Mouse (Mus musculus) heart, embryonic 13.5 days (tissue): ENCODE measurements around the gene Atxn3. TPM values are rescaled to one million over a fixed set of nuclear protein-coding genes. Genes with fewer than 3 reads are reported as not detected.

Experiments used
- ATAC-seq: fragments of 200-750 bp; cut with Nextera tagmentation; 2 replicates; pipeline ENCODE4 v1.8.0; 2017; ENCODE audit warnings: moderate TSS enrichment; ENCODE audit not compliant: insufficient number of reproducible peaks, low FRiP score, low TSS enrichment; ENCODE audit errors: extremely low read depth
- H3K27ac ChIP-seq: fragments of 300-500 bp; sonication (generic); replicated peaks from 2 replicates; pipeline ENCODE4 v1.5.1; 2015; ENCODE audit warnings: moderate library complexity, mild to moderate bottlenecking, inconsistent platforms
- H3K27me3 ChIP-seq: fragments of 300-500 bp; sonication (generic); replicated peaks from 2 replicates; pipeline ENCODE4 v1.6.1; 2015; ENCODE audit warnings: mild to moderate bottlenecking, inconsistent platforms
- H3K36me3 ChIP-seq: fragments of 300-500 bp; sonication (generic); 2 replicates; pipeline ENCODE4 v1.6.1; 2015; ENCODE audit warnings: mild to moderate bottlenecking, inconsistent platforms
- H3K4me1 ChIP-seq: fragments of 300-500 bp; sonication (generic); 2 replicates; pipeline ENCODE4 v1.6.1; 2015; ENCODE audit warnings: inconsistent platforms
- H3K4me2 ChIP-seq: fragments of 300-500 bp; sonication (generic); 2 replicates; pipeline ENCODE4 v1.6.1; 2015; ENCODE audit warnings: inconsistent platforms, mild to moderate bottlenecking, moderate library complexity
- H3K4me3 ChIP-seq: fragments of 300-500 bp; sonication (generic); 2 replicates; pipeline ENCODE4 v1.5.1; 2015; ENCODE audit warnings: moderate library complexity, mild to moderate bottlenecking, inconsistent platforms
- H3K9ac ChIP-seq: fragments of 300-500 bp; sonication (generic); 2 replicates; pipeline ENCODE4 v1.6.1; 2015; ENCODE audit warnings: inconsistent platforms, mild to moderate bottlenecking, moderate library complexity
- H3K9me3 ChIP-seq: fragments of 300-500 bp; sonication (generic); 2 replicates; pipeline ENCODE4 v1.6.1; 2016; ENCODE audit warnings: inconsistent platforms
- WGBS: fragments of 180-500 bp; shearing (Covaris S2); methylation state at CpG from one replicate; pipeline ENCODE4 v1.1.7; 2015; ENCODE audit warnings: mixed read lengths; 5-methylcytosine and 5-hydroxymethylcytosine counted together
- polyA plus RNA-seq: library from polyadenylated mRNA; unstranded; fragments of >200 nt; fragmentation: Nextera tagmentation; extraction: Ambion mirVana; gene quantifications from 2 replicates; pipeline ENCODE4 v1.2.1, GENCODE M21; 2015

Atxn3 gene
- polyA plus RNA-seq, 1 experiment from 2014 or later: 7.9 TPM

GRCm38 (mm10) chr12:101911346-101911745 lies 46.7 kb downstream of the Atxn3 start:
- Histone ChIP-seq H3K4me3 (peak overlapping the region; percentile 93), H3K27ac (no peak overlapping the region), H3K9ac (peak overlapping the region; percentile 96), H3K27me3 (no peaks in the 10 kb centered on the region), H3K36me3 (peaks cover 27% of the 10 kb centered on the region), H3K9me3 (no peaks in the 10 kb centered on the region), H3K4me2 (peak overlapping the region; percentile 86), H3K4me1 (peaks cover 23% of the 10 kb centered on the region)
- no peak for ATAC-seq
- 90% methylated on average over 3 of the region's 3 CpGs for WGBS

GRCm38 (mm10) chr12:101910360-101910759 lies 47.7 kb downstream of the Atxn3 start:
- Histone ChIP-seq H3K9me3 (no peaks in the 10 kb centered on the region), H3K4me3 (no peak overlapping the region), H3K4me1 (peaks cover 23% of the 10 kb centered on the region), H3K36me3 (peaks cover 37% of the 10 kb centered on the region), H3K4me2 (no peak overlapping the region), H3K9ac (no peak overlapping the region), H3K27me3 (no peaks in the 10 kb centered on the region), H3K27ac (no peak overlapping the region)
- ATAC-seq: no peak
- 91% methylated on average over 6 of the region's 6 CpGs for WGBS

- H3K4me2 ChIP-seq: no peak overlapping the region
- H3K27ac ChIP-seq: no peak overlapping the region
- H3K4me3 ChIP-seq: no peak overlapping the region
- no peak for ATAC-seq
- H3K27me3 ChIP-seq: no peaks in the 10 kb centered on the region
- peaks cover 62% of the 10 kb centered on the region for H3K36me3 ChIP-seq
- peaks cover 5% of the 10 kb centered on the region; the same call in 1 of the 2 replicates for H3K4me1 ChIP-seq
- 89% methylated on average over 12 of the region's 12 CpGs for WGBS
- no peak overlapping the region for H3K9ac ChIP-seq
- H3K9me3 ChIP-seq: no peaks in the 10 kb centered on the region
These were observed 52.2 kb downstream of the Atxn3 start for GRCm38 (mm10) chr12:101905817-101906216.

GRCm38 (mm10) chr12:101904906-101905305 lies 53.1 kb downstream of the Atxn3 start:
- no peaks in the 10 kb centered on the region for H3K4me1 ChIP-seq
- H3K36me3 ChIP-seq: peaks cover 69% of the 10 kb centered on the region
- 82% methylated on average over 4 of the region's 4 CpGs for WGBS
- no peak overlapping the region for H3K27ac ChIP-seq
- H3K4me3 ChIP-seq: no peak overlapping the region
- no peak for ATAC-seq
- no peaks in the 10 kb centered on the region for H3K27me3 ChIP-seq
- no peaks in the 10 kb centered on the region for H3K9me3 ChIP-seq
- H3K4me2 ChIP-seq: no peak overlapping the region
- H3K9ac ChIP-seq: no peak overlapping the region

GRCm38 (mm10) chr12:101904170-101904569 lies 53.9 kb downstream of the Atxn3 start:
- Histone ChIP-seq H3K4me3 (no peak overlapping the region), H3K27me3 (no peaks in the 10 kb centered on the region), H3K4me2 (no peak overlapping the region), H3K9me3 (no peaks in the 10 kb centered on the region), H3K36me3 (peaks cover 70% of the 10 kb centered on the region), H3K9ac (no peak overlapping the region), H3K4me1 (no peaks in the 10 kb centered on the region), H3K27ac (no peak overlapping the region)
- no peak for ATAC-seq
- 81% methylated on average over 3 of the region's 3 CpGs for WGBS

GRCm38 (mm10) chr12:101899671-101900245 lies 58.3 kb downstream of the Atxn3 start:
- H3K36me3 ChIP-seq: peaks cover 57% of the 10 kb centered on the region
- no peak overlapping the region for H3K4me3 ChIP-seq
- no peak overlapping the region for H3K27ac ChIP-seq
- no peak overlapping the region for H3K4me2 ChIP-seq
- no peaks in the 10 kb centered on the region for H3K27me3 ChIP-seq
- no peaks in the 10 kb centered on the region for H3K9me3 ChIP-seq
- ATAC-seq: no peak
- 70% methylated on average over 2 of the region's 2 CpGs for WGBS
- H3K9ac ChIP-seq: no peak overlapping the region
- no peaks in the 10 kb centered on the region for H3K4me1 ChIP-seq

GRCm38 (mm10) chr12:101898966-101899365 lies 59.1 kb downstream of the Atxn3 start:
- H3K9ac ChIP-seq: no peak overlapping the region
- H3K4me1 ChIP-seq: no peaks in the 10 kb centered on the region
- no peaks in the 10 kb centered on the region for H3K9me3 ChIP-seq
- no peak overlapping the region for H3K27ac ChIP-seq
- H3K4me3 ChIP-seq: no peak overlapping the region
- 94% methylated on average over 8 of the region's 8 CpGs for WGBS
- no peak for ATAC-seq
- no peaks in the 10 kb centered on the region for H3K27me3 ChIP-seq
- H3K4me2 ChIP-seq: no peak overlapping the region
- peaks cover 60% of the 10 kb centered on the region for H3K36me3 ChIP-seq

- Histone ChIP-seq H3K4me2 (no peak overlapping the region), H3K27ac (no peak overlapping the region), H3K4me1 (no peaks in the 10 kb centered on the region), H3K36me3 (peaks cover 65% of the 10 kb centered on the region), H3K9ac (no peak overlapping the region), H3K4me3 (no peak overlapping the region), H3K9me3 (no peaks in the 10 kb centered on the region), H3K27me3 (no peaks in the 10 kb centered on the region)
- no peak for ATAC-seq
- WGBS: 74% methylated on average over 7 of the region's 7 CpGs
These were observed 60.9 kb downstream of the Atxn3 start for GRCm38 (mm10) chr12:101897113-101897512.

- ATAC-seq: no peak
- Histone ChIP-seq H3K27ac (no peak overlapping the region), H3K9ac (no peak overlapping the region), H3K4me2 (no peak overlapping the region), H3K4me3 (no peak overlapping the region), H3K36me3 (peaks cover 73% of the 10 kb centered on the region), H3K27me3 (no peaks in the 10 kb centered on the region), H3K9me3 (no peaks in the 10 kb centered on the region), H3K4me1 (no peaks in the 10 kb centered on the region)
- WGBS: 74% methylated on average over 8 of the region's 8 CpGs
These were observed 64.8 kb downstream of the Atxn3 start for GRCm38 (mm10) chr12:101893296-101893695.

GRCm38 (mm10) chr12:101892832-101893231 lies 65.2 kb downstream of the Atxn3 start:
- H3K9ac ChIP-seq: no peak overlapping the region
- no peaks in the 10 kb centered on the region for H3K4me1 ChIP-seq
- ATAC-seq: no peak
- 87% methylated on average over 2 of the region's 2 CpGs for WGBS
- no peaks in the 10 kb centered on the region for H3K9me3 ChIP-seq
- H3K4me2 ChIP-seq: no peak overlapping the region
- no peaks in the 10 kb centered on the region for H3K27me3 ChIP-seq
- H3K4me3 ChIP-seq: no peak overlapping the region
- no peak overlapping the region for H3K27ac ChIP-seq
- peaks cover 74% of the 10 kb centered on the region for H3K36me3 ChIP-seq

GRCm38 (mm10) chr12:101891066-101891465 lies 67.0 kb downstream of the Atxn3 start:
- H3K4me3 ChIP-seq: no peak overlapping the region
- H3K36me3 ChIP-seq: peaks cover 77% of the 10 kb centered on the region
- H3K9ac ChIP-seq: no peak overlapping the region
- no peak overlapping the region for H3K4me2 ChIP-seq
- 93% methylated on average over 5 of the region's 5 CpGs for WGBS
- H3K27ac ChIP-seq: no peak overlapping the region
- ATAC-seq: no peak
- H3K27me3 ChIP-seq: no peaks in the 10 kb centered on the region
- H3K4me1 ChIP-seq: no peaks in the 10 kb centered on the region
- H3K9me3 ChIP-seq: no peaks in the 10 kb centered on the region

GRCm38 (mm10) chr12:101889351-101889750 lies 68.7 kb downstream of the Atxn3 start:
- no peaks in the 10 kb centered on the region for H3K4me1 ChIP-seq

More at GRCm38 (mm10) chr12:101889351-101889750, 68.7 kb downstream of the Atxn3 start:
- H3K27me3 ChIP-seq: no peaks in the 10 kb centered on the region
- no peak overlapping the region for H3K27ac ChIP-seq
- 91% methylated on average over 3 of the region's 3 CpGs for WGBS
- H3K36me3 ChIP-seq: peaks cover 86% of the 10 kb centered on the region
- no peak for ATAC-seq
- no peaks in the 10 kb centered on the region for H3K9me3 ChIP-seq
- H3K4me3 ChIP-seq: no peak overlapping the region
- H3K9ac ChIP-seq: no peak overlapping the region
- H3K4me2 ChIP-seq: no peak overlapping the region
